Mouse (Mus musculus) embryonic facial prominence, embryonic 13.5 days (tissue): ENCODE measurements around the gene Gm8126. TPM values are rescaled to one million over a fixed set of nuclear protein-coding genes. Genes with fewer than 3 reads are reported as not detected.
"Not testable (repeated sequence)": the region's sequence is repeated elsewhere in the genome, so short reads cannot be mapped to it uniquely, and the experiment has no call there.

Source experiments
- ATAC-seq: fragments of 200-750 bp; cut with Nextera tagmentation; 2 replicates; pipeline ENCODE4 v1.8.0; 2017; ENCODE audit warnings: low read depth; ENCODE audit not compliant: insufficient number of reproducible peaks, insufficient read depth, low FRiP score, low TSS enrichment
- H3K27ac ChIP-seq: fragments of 300-500 bp; sonication (generic); 2 replicates; pipeline ENCODE4 v1.5.1; 2015; ENCODE audit warnings: moderate library complexity, mild to moderate bottlenecking, inconsistent platforms
- H3K27me3 ChIP-seq: fragments of 300-500 bp; sonication (generic); 2 replicates; pipeline ENCODE4 v1.6.1; 2015; ENCODE audit warnings: mild to moderate bottlenecking, inconsistent platforms
- H3K36me3 ChIP-seq: fragments of 300-500 bp; sonication (generic); 2 replicates; pipeline ENCODE4 v1.6.1; 2015; ENCODE audit warnings: mild to moderate bottlenecking, inconsistent platforms
- H3K4me1 ChIP-seq: fragments of 300-500 bp; sonication (generic); 2 replicates; pipeline ENCODE4 v1.6.1; 2015; ENCODE audit warnings: inconsistent platforms
- H3K4me2 ChIP-seq: fragments of 300-500 bp; sonication (generic); 2 replicates; pipeline ENCODE4 v1.6.1; 2015; ENCODE audit warnings: moderate library complexity, mild to moderate bottlenecking, inconsistent platforms
- H3K4me3 ChIP-seq: fragments of 300-500 bp; sonication (generic); 2 replicates; pipeline ENCODE4 v1.5.1; 2015; ENCODE audit warnings: mild to moderate bottlenecking, inconsistent platforms
- H3K9ac ChIP-seq: fragments of 300-500 bp; sonication (generic); 2 replicates; pipeline ENCODE4 v1.6.1; 2015; ENCODE audit warnings: mild to moderate bottlenecking, inconsistent platforms
- H3K9me3 ChIP-seq: fragments of 300-500 bp; sonication (generic); 2 replicates; pipeline ENCODE4 v1.6.1; 2016; ENCODE audit warnings: inconsistent platforms
- WGBS: fragments of 180-500 bp; shearing (Covaris S2); methylation state at CpG from one replicate; pipeline ENCODE4 v1.1.7; 2015; ENCODE audit warnings: mixed read lengths; 5-methylcytosine and 5-hydroxymethylcytosine counted together
- polyA plus RNA-seq: library from polyadenylated mRNA; unstranded; fragments of >200 nt; fragmentation: Nextera tagmentation; extraction: Ambion mirVana; gene quantifications from 2 replicates; pipeline ENCODE4 v1.2.1, GENCODE M21; 2015

Gene Gm8126
- not detected in 2 replicates for polyA plus RNA-seq

GRCm38 (mm10) chr14:43258349-43258748 lies at the start of gene Gm8126:
Gene Gm8126 (plus strand): TSS chr14:43258649.
- not testable (repeated sequence) for H3K36me3 ChIP-seq, ATAC-seq, H3K9me3 ChIP-seq, H3K27ac ChIP-seq, H3K27me3 ChIP-seq, H3K4me1 ChIP-seq, H3K4me3 ChIP-seq, H3K4me2 ChIP-seq, H3K9ac ChIP-seq
- 80% methylated on average over 3 of the region's 4 CpGs for WGBS

- H3K27me3 ChIP-seq, H3K4me1 ChIP-seq, ATAC-seq, H3K36me3 ChIP-seq, H3K4me3 ChIP-seq, H3K27ac ChIP-seq, H3K9me3 ChIP-seq, H3K4me2 ChIP-seq, H3K9ac ChIP-seq: not testable (repeated sequence)
- 87% methylated on average over 4 of the region's 4 CpGs for WGBS
These were observed 23.2 kb upstream of the Gm8126 start, which contains the start of gene Gm8122 for GRCm38 (mm10) chr14:43235204-43235603. Gene Gm8122 (minus strand): TSS chr14:43235304.

GRCm38 (mm10) chr14:43237769-43238168 lies 20.7 kb upstream of the Gm8126 start:
- H3K36me3 ChIP-seq, H3K4me1 ChIP-seq, H3K27ac ChIP-seq, H3K27me3 ChIP-seq, H3K9me3 ChIP-seq, ATAC-seq, H3K4me3 ChIP-seq, H3K9ac ChIP-seq, H3K4me2 ChIP-seq: not testable (repeated sequence)

GRCm38 (mm10) chr14:43249611-43250170 lies 8.8 kb upstream of the Gm8126 start:
- WGBS = 6% methylated on average over 10 of the region's 12 CpGs
- H3K27me3 ChIP-seq, ATAC-seq, H3K9me3 ChIP-seq, H3K4me1 ChIP-seq, H3K27ac ChIP-seq, H3K4me2 ChIP-seq, H3K9ac ChIP-seq, H3K36me3 ChIP-seq, H3K4me3 ChIP-seq: not testable (repeated sequence)

DNA sequence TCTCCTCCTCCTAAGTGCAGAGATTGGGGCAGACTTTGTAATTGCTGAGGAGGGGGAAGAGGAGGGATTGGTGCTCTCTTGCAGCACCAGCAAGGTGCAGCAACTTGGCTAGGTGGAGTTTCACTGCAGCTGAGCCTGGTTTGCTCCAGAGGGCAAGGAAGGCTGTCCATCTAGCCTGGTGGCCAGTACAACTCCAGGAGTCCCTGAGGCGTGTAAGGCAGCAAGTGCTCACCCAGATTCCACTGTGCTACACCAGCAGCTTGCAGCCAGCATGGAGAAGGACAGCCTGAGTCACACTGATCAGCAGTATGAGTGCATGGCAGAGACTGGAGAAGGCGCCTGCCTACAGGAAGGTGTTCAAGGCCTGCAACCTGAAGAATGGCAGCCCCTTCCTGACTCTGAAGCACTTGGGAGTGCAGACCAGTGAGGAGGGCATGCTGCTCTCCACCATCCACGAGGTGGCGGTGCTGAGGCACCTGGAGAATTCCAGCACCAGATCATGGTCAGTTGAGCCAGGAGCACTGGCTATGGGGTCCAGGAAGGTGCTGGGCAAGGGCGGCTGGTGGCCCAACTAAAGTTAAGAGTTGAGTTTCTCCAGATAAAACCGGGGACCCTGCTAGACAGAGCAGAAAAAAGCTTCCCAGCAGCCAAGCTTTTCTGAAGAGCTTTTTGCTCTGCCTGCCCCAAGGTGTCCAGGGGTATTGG lies 7.7 kb upstream of the Gm8126 start:
- WGBS = 37% methylated on average over 6 of the region's 6 CpGs
- not testable (repeated sequence) for H3K9me3 ChIP-seq, H3K36me3 ChIP-seq, H3K4me2 ChIP-seq, H3K27ac ChIP-seq, H3K4me3 ChIP-seq, H3K9ac ChIP-seq, ATAC-seq, H3K4me1 ChIP-seq, H3K27me3 ChIP-seq

DNA sequence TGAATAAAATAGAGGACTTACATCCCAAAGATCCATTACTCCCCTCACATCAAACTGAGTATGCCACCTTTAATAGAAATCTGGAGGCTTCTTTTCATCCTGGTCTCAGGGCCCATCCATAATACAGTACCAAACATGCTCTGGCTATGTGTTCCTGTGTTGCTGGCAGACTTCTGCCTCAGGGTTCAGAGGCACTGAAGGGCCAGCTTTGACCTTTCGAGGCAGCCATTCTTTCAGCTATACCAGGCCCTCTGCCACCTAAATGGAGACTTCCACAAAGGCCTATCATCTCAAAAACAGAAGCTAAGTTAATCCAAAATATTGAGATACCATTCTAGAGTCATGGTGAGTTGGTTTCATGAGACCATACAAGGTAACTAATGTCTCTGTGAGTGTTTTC lies 1.9 kb upstream of the Gm8126 start:
- not testable (repeated sequence) for H3K9me3 ChIP-seq, ATAC-seq
- 77% methylated on average over 1 of the region's 1 CpGs for WGBS

GRCm38 (mm10) chr14:43263421-43263820 lies 5.0 kb downstream of the Gm8126 start:
- not testable (repeated sequence) for H3K4me2 ChIP-seq, H3K36me3 ChIP-seq, ATAC-seq, H3K27ac ChIP-seq, H3K27me3 ChIP-seq, H3K9ac ChIP-seq, H3K4me1 ChIP-seq, H3K9me3 ChIP-seq, H3K4me3 ChIP-seq
- WGBS = 96% methylated on average over 3 of the region's 3 CpGs

More for the DNA sequence above, 1.9 kb upstream of the Gm8126 start:
- H3K4me1 ChIP-seq, H3K27ac ChIP-seq, H3K4me2 ChIP-seq, H3K36me3 ChIP-seq, H3K4me3 ChIP-seq, H3K27me3 ChIP-seq, H3K9ac ChIP-seq: not testable (repeated sequence)

DNA sequence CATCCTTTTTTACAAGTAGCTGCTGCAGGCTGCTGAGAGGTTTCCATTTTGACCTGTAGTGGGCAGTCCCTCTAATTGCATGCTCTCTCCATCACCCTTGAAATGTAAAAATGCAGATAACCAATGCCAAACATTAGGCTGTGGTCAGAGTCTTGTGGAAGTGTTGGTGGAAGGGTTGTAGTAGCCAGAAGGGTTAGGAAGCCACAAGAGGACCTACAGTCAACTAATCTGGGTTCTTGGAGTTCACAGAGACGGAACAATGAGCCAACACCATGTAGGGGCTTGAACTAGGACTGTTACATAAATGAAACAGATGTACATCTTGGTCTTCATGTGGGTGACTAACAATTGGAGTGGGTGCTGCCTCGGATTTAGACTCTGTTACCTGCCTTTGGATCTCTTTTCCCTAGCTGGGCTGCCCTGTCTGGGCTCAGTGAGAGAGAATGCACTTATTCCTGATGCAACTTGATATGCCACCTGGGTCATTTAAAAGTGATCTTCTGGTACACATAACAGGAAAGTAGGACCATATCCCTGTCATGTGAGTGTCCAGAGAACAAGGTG lies 10.2 kb downstream of the Gm8126 start:
- not testable (repeated sequence) for H3K27me3 ChIP-seq, H3K4me2 ChIP-seq, ATAC-seq, H3K9me3 ChIP-seq, H3K4me3 ChIP-seq, H3K9ac ChIP-seq, H3K4me1 ChIP-seq, H3K27ac ChIP-seq, H3K36me3 ChIP-seq
- WGBS = 57% methylated on average over 2 of the region's 2 CpGs

DNA sequence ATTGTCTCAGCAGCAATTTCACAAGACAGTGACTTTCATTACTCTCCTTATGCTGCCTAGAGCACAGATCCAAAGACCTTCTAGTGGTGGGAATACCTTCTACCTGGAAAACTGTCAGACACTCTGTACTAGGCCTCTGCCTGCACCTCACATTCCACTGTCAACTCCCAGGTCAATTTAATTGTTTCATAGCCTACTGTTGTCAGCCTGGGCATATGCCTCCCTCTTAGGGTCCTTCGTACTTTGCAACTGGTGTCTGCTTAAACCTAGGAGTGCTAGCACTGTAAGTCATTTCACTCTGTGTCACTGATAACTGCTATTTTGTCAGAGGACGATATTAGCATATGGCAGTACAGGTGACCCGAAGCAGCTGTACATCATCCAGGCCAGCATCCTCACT lies 10.8 kb downstream of the Gm8126 start:
- not testable (repeated sequence) for H3K4me1 ChIP-seq, H3K4me2 ChIP-seq, H3K27me3 ChIP-seq, H3K9me3 ChIP-seq, H3K4me3 ChIP-seq, ATAC-seq, H3K9ac ChIP-seq, H3K36me3 ChIP-seq, H3K27ac ChIP-seq
- WGBS = 84% methylated on average over 3 of the region's 3 CpGs

DNA sequence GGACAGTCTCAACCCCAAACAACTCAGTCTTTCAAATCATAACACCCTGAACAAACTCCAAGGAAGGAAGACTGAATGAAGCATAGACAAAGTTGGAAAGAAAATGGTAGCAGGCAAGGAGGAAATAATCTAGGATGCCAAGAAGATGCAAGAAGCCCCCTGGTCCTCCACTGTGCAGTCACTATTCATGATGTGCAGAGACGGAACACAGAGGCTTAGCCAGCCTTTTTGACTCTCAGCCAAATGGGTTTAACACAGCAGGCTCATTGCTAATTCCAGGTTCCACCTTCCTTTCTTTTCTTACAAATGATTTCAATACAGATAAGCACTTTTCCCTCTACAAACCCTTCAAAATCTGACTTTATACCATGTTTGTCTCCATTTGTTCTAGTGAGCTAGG lies 14.7 kb downstream of the Gm8126 start:
- H3K9me3 ChIP-seq, H3K36me3 ChIP-seq, H3K27ac ChIP-seq, H3K4me3 ChIP-seq, H3K4me2 ChIP-seq, H3K27me3 ChIP-seq, H3K9ac ChIP-seq, ATAC-seq, H3K4me1 ChIP-seq: not testable (repeated sequence)
- 86% methylated on average over 1 of the region's 1 CpGs for WGBS

GRCm38 (mm10) chr14:43274986-43275511 lies 16.6 kb downstream of the Gm8126 start, which contains the start of gene Gm9732:
Gene Gm9732 (plus strand): TSS chr14:43275036.
- H3K4me1 ChIP-seq, H3K9ac ChIP-seq, ATAC-seq, H3K36me3 ChIP-seq, H3K27me3 ChIP-seq, H3K4me2 ChIP-seq, H3K9me3 ChIP-seq, H3K27ac ChIP-seq, H3K4me3 ChIP-seq: not testable (repeated sequence)
- 82% methylated on average over 8 of the region's 8 CpGs for WGBS

DNA sequence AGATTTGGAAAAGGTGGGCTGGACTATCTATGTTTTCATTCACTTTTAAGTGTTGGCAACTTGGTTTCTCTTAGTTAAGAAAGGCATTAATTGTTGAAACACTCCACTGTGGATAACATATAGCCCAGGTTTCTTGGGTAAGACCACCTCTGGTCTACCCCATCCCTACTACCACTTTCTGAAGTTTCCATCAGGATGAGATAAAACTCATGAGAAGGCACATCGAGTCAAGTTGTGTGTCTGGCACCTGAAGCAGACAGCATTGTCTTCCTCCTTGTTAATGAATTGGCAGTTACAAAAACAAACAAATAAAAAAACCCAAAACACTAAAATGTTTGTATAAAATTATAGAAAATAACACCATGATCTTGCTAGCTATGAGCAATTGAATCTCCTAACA lies 17.3 kb downstream of the Gm8126 start:
- H3K4me3 ChIP-seq, H3K9me3 ChIP-seq, H3K4me2 ChIP-seq, H3K4me1 ChIP-seq, H3K9ac ChIP-seq, H3K36me3 ChIP-seq, H3K27ac ChIP-seq, ATAC-seq, H3K27me3 ChIP-seq: not testable (repeated sequence)
- 89% methylated on average over 1 of the region's 1 CpGs for WGBS
